Mouse (Mus musculus): ENCODE results near the gene Gdpd2. TPM values are rescaled to one million over a fixed set of nuclear protein-coding genes. Genes with fewer than 3 reads are reported as not detected.

Gdpd2 gene
- 29.9 and 82.5 TPM in 2 replicates for polyA plus RNA-seq (2012; rRNA removed; ENCODE audit: low replicate concordance)

DNA sequence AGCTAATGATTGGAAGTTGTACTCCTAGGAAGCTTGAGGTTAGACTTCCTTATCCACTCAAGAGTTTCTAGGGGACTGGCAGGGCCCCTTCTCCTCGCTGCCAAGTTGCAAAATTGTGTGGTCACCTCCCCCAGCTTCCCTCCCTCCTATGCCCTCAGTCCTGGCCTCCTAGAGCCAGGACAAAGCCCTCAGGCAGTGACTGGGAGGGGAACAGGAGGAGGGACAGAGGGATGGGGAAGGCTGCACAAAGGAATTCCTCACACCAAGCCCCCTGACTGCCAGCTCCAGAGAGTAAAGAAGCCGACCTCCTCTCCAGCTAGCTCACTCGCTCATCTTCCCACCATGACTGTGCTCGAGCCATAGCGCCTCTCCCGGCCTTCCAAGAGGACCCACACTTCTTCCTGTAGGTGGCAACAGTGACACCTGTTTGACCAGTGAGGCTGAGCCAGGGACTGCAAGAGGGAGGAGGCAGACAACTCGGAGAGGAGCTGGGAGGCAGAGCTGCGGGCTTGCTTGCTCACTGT is at the start of gene Gdpd2:
Gene Gdpd2 (plus strand): TSS at position 209 of the 524 bp plus-strand sequence.

DNA sequence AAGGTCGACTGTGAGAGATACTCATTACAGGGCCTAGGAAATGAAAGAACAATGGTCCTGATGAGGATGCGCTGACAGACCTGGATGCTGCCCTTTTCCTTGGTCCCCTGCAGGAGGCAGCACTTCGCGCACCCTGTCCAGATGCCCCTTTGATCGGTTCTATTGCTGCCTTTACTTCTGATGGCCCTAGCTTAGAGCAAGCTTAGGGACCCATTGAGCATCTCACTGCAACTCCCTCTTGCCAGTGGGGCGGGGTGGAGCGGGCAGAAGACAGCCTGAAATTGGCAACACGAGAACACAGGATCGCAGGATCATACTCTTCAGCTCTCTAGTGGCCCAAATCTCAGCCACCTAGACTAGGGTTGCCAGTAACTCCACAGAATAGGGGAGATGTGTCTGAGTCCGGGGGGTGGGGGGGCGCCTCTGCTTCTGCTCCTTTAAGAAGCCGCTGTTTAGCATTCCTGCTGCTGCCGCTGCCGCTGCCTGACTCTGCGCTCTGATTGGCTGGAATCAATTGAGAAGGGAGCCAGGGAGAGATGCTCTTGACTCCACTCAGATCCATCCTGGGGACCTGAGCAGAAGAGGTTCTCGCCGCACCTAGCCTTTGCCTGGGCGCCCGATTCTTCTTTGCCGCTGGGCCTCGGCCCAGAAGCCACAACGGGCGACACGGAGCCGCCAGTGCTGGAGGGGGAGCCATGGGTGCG is 37.7 kb downstream of the Gdpd2 start, which contains the start of gene Dlg3:
Gene Dlg3 (plus strand): TSS at position 542 of the 704 bp plus-strand sequence.

Other genes starting within 250 kb of the Gdpd2 start
- gene Igbp1, start 235.6 kb upstream of the Gdpd2 start, polyA plus RNA-seq (2012; rRNA removed; ENCODE audit: low replicate concordance), result 5.1 and 6.1 TPM in 2 replicates
- gene Dgat2l6, start 205.0 kb upstream of the Gdpd2 start, polyA plus RNA-seq (2012; rRNA removed; ENCODE audit: low replicate concordance), result not detected in 2 replicates
- not detected in 2 replicates for gene Awat1, start 157.6 kb upstream of the Gdpd2 start, polyA plus RNA-seq (2012; rRNA removed; ENCODE audit: low replicate concordance)
- 0.34 TPM in 1 of 2 replicates, not detected in the other for gene P2ry4, start 135.0 kb upstream of the Gdpd2 start, polyA plus RNA-seq (2012; rRNA removed; ENCODE audit: low replicate concordance)
- gene Arr3, start 124.4 kb upstream of the Gdpd2 start, polyA plus RNA-seq (2012; rRNA removed; ENCODE audit: low replicate concordance), result not detected in 2 replicates
- 0.53 and 0.57 TPM in 2 replicates for gene Kif4, start 104.1 kb upstream of the Gdpd2 start, polyA plus RNA-seq (2012; rRNA removed; ENCODE audit: low replicate concordance)
- 10.9 and 11.6 TPM in 2 replicates for gene Pdzd11, start 103.3 kb upstream of the Gdpd2 start, polyA plus RNA-seq (2012; rRNA removed; ENCODE audit: low replicate concordance)
- 7.3 and 18.5 TPM in 2 replicates for gene Dlg3, start 37.8 kb downstream of the Gdpd2 start, polyA plus RNA-seq (2012; rRNA removed; ENCODE audit: low replicate concordance)

Data from duodenum, adult 2 months (tissue).